In genomic region chr19:38076251-38076650, GRCm38 (mm10) we compare ENCODE assay signal across 12 mouse cellular contexts. TPM values are rescaled to one million over a fixed set of nuclear protein-coding genes. Genes with fewer than 3 reads are reported as not detected.
DNase-seq lines count a peak whose midpoint lies in the region; ATAC-seq and TF ChIP-seq lines count a peak whose summit lies in the region.
"Had no signal": no experiment of that assay in that cellular context is flagged by ENCODE, and none has a peak within 500 bp of the region (broad histone marks: within the 10 kb centered on the region; RNA-seq: fewer than 3 reads in every experiment).

No protein-coding gene starts in this region.

- no peak overlapping the region for H3K4me2 ChIP-seq in heart, postnatal 0 days (ENCODE audit: low read depth, low read length)
- no peak overlapping the region for H3K4me2 ChIP-seq in midbrain, postnatal 0 days (ENCODE audit: low read depth, low read length, poor library complexity, severe bottlenecking)
- H3K4me2 ChIP-seq in midbrain, embryonic 13.5 days (replicated peaks), result no peak overlapping the region
- H3K4me2 ChIP-seq: heart, embryonic 15.5 days; limb, embryonic 12.5 days; neural tube, embryonic 13.5 days had no signal

- H3K4me3 ChIP-seq in heart, postnatal 0 days (ENCODE audit: low read depth, low read length), result no peak overlapping the region
- no peak overlapping the region for H3K4me3 ChIP-seq in midbrain, postnatal 0 days (ENCODE audit: low read depth, low read length)
- H3K4me3 ChIP-seq in midbrain, embryonic 13.5 days (replicated peaks), result no peak overlapping the region
- H3K4me3 ChIP-seq: heart, embryonic 15.5 days; limb, embryonic 12.5 days; neural tube, embryonic 13.5 days had no signal

- no peak for DNase-seq in heart, postnatal 0 days (ENCODE audit: low spot score)
- DNase-seq in heart, adult 8-10 months (ENCODE audit: low spot score), result no peak
- DNase-seq in midbrain, postnatal 0 days (ENCODE audit: low spot score), result peak; percentile 51
- DNase-seq in adrenal gland, postnatal 36 days, result peak; percentile 50 to 56
- no peak for DNase-seq in urinary bladder, postnatal 14 days (ENCODE audit: low spot score)
- no peak for DNase-seq in natural killer cell, adult 2 months (ENCODE audit: low spot score in 2 of 2)

- no peaks in the 10 kb centered on the region for H3K4me1 ChIP-seq in heart, postnatal 0 days (ENCODE audit: control insufficient read depth, insufficient read depth)
- H3K4me1 ChIP-seq in midbrain, postnatal 0 days (ENCODE audit: insufficient read depth, low read length), result no peaks in the 10 kb centered on the region
- no peaks in the 10 kb centered on the region for H3K4me1 ChIP-seq in midbrain, embryonic 13.5 days (replicated peaks)
- H3K4me1 ChIP-seq: heart, embryonic 15.5 days; limb, embryonic 12.5 days; neural tube, embryonic 13.5 days had no signal

- H3K36me3 ChIP-seq in heart, postnatal 0 days (replicated peaks; ENCODE audit: control insufficient read depth, insufficient read depth, low read length), result peaks cover 22% of the 10 kb centered on the region
- H3K36me3 ChIP-seq in midbrain, postnatal 0 days (ENCODE audit: insufficient read depth, low read length), result no peaks in the 10 kb centered on the region
- peaks cover 21% of the 10 kb centered on the region for H3K36me3 ChIP-seq in midbrain, embryonic 13.5 days

- no peak for TF ChIP-seq EP300 in heart, postnatal 0 days (IDR thresholded peaks at IDR 0.05; ENCODE audit: low read depth)

- no peaks in the 10 kb centered on the region for H3K9me3 ChIP-seq in heart, postnatal 0 days (replicated peaks; ENCODE audit: control insufficient read depth, low read length)
- no peaks in the 10 kb centered on the region for H3K9me3 ChIP-seq in midbrain, postnatal 0 days (ENCODE audit: low read length)
- no peaks in the 10 kb centered on the region for H3K9me3 ChIP-seq in midbrain, embryonic 13.5 days
- H3K9me3 ChIP-seq: heart, embryonic 15.5 days; limb, embryonic 12.5 days; neural tube, embryonic 13.5 days had no signal

- TF ChIP-seq CTCF in heart, postnatal 0 days (IDR thresholded peaks at IDR 0.05; ENCODE audit: low read depth), result peak; percentile 30
- peak; percentile 58 for TF ChIP-seq CTCF in midbrain, postnatal 0 days (IDR thresholded peaks at IDR 0.05)

- WGBS in heart, postnatal 0 days, result 53% methylated on average over 2 of the region's 2 CpGs
- 79% methylated on average over 2 of the region's 2 CpGs for WGBS in midbrain, postnatal 0 days
- 86% methylated on average over 2 of the region's 2 CpGs for WGBS in midbrain, embryonic 13.5 days

- ATAC-seq in heart, postnatal 0 days (ENCODE audit: insufficient read depth, low read depth), result no peak
- ATAC-seq in midbrain, postnatal 0 days (ENCODE audit: low FRiP score), result no peak
- ATAC-seq in midbrain, embryonic 13.5 days, result no peak

- no peak overlapping the region for H3K9ac ChIP-seq in heart, postnatal 0 days (replicated peaks; ENCODE audit: low read depth, low read length)
- no peak overlapping the region for H3K9ac ChIP-seq in midbrain, postnatal 0 days (replicated peaks; ENCODE audit: low read length, poor library complexity, severe bottlenecking)
- no peak overlapping the region for H3K9ac ChIP-seq in midbrain, embryonic 13.5 days (replicated peaks)
- H3K9ac ChIP-seq: heart, embryonic 15.5 days; limb, embryonic 12.5 days; neural tube, embryonic 13.5 days had no signal

- H3K27ac ChIP-seq in heart, postnatal 0 days (ENCODE audit: low read depth), result no peak overlapping the region
- no peak overlapping the region for H3K27ac ChIP-seq in midbrain, postnatal 0 days (ENCODE audit: low read depth, low read length)
- H3K27ac ChIP-seq in midbrain, embryonic 13.5 days, result no peak overlapping the region
- H3K27ac ChIP-seq: heart, embryonic 15.5 days; limb, embryonic 12.5 days; macrophage; neural tube, embryonic 13.5 days had no signal

- H3K27me3 ChIP-seq in heart, postnatal 0 days (ENCODE audit: control insufficient read depth, insufficient read depth, low read length), result no peaks in the 10 kb centered on the region
- no peaks in the 10 kb centered on the region for H3K27me3 ChIP-seq in midbrain, postnatal 0 days (ENCODE audit: insufficient read depth, low read length)
- no peaks in the 10 kb centered on the region for H3K27me3 ChIP-seq in midbrain, embryonic 13.5 days
- H3K27me3 ChIP-seq: heart, embryonic 15.5 days; limb, embryonic 12.5 days; neural tube, embryonic 13.5 days had no signal

RNA-seq across cellular contexts. Expression of gene Ffar4, which starts 20.6 kb away (rescaled TPM):
- 0.12 TPM in 1 of 2 replicates, not detected in the other for total RNA-seq in heart, postnatal 0 days (2014; rRNA removed; ENCODE audit: low replicate concordance)
- polyA plus RNA-seq in heart, postnatal 0 days (2015; fragmentation: Nextera tagmentation; extraction: Ambion mirVana), result 0.33 TPM in 1 of 2 replicates, not detected in the other
- total RNA-seq in heart, adult 8-10 months (2022), result not detected
- 0.16 TPM in 1 of 2 replicates, not detected in the other for total RNA-seq in midbrain, postnatal 0 days (2014; rRNA removed)
- polyA plus RNA-seq in midbrain, postnatal 0 days (2015; fragmentation: Nextera tagmentation; extraction: Ambion mirVana), result 0.12 and 0.51 TPM in 2 replicates
- not detected in 2 replicates for polyA plus RNA-seq in midbrain, embryonic 13.5 days (2015; fragmentation: Nextera tagmentation; extraction: Ambion mirVana)
- total RNA-seq in adrenal gland, postnatal 36 days (2021), result 10 to 100 TPM in 1 of 2 experiments, 1 to 10 TPM in 1; 2.5 to 10.4 TPM
- polyA plus RNA-seq: macrophage; neural tube, embryonic 13.5 days had no signal

RNA-seq across cellular contexts. Expression of gene Cep55, which starts 21.4 kb away (rescaled TPM):
- total RNA-seq in heart, postnatal 0 days (2014; rRNA removed; ENCODE audit: low replicate concordance), result 19.1 and 21.7 TPM in 2 replicates
- polyA plus RNA-seq in heart, postnatal 0 days (2015; fragmentation: Nextera tagmentation; extraction: Ambion mirVana), result 9.2 and 9.5 TPM in 2 replicates
- under 1 TPM in 3 of 4 experiments, not detected in 1; 0.24 to 0.63 (median 0.25) TPM for total RNA-seq in heart, adult 8-10 months (2022)
- 1.3 and 2.3 TPM in 2 replicates for total RNA-seq in midbrain, postnatal 0 days (2014; rRNA removed)
- 0.88 and 0.90 TPM in 2 replicates for polyA plus RNA-seq in midbrain, postnatal 0 days (2015; fragmentation: Nextera tagmentation; extraction: Ambion mirVana)
- polyA plus RNA-seq in midbrain, embryonic 13.5 days (2015; fragmentation: Nextera tagmentation; extraction: Ambion mirVana), result 15.9 and 16.3 TPM in 2 replicates
- 1 to 10 TPM; 2.2 to 2.5 TPM for total RNA-seq in adrenal gland, postnatal 36 days (2021)

RNA-seq across cellular contexts. Expression of gene Myof, which starts 32.9 kb away (rescaled TPM):
- 9.5 and 13.3 TPM in 2 replicates for total RNA-seq in heart, postnatal 0 days (2014; rRNA removed; ENCODE audit: low replicate concordance)
- 2.8 and 3.0 TPM in 2 replicates for polyA plus RNA-seq in heart, postnatal 0 days (2015; fragmentation: Nextera tagmentation; extraction: Ambion mirVana)
- total RNA-seq in heart, adult 8-10 months (2022), result 1 to 10 TPM; 6.2 to 9.0 (median 7.7) TPM
- 5.4 and 6.5 TPM in 2 replicates for total RNA-seq in midbrain, postnatal 0 days (2014; rRNA removed)
- 1.9 and 2.1 TPM in 2 replicates for polyA plus RNA-seq in midbrain, postnatal 0 days (2015; fragmentation: Nextera tagmentation; extraction: Ambion mirVana)
- 1.3 and 1.6 TPM in 2 replicates for polyA plus RNA-seq in midbrain, embryonic 13.5 days (2015; fragmentation: Nextera tagmentation; extraction: Ambion mirVana)
- total RNA-seq in adrenal gland, postnatal 36 days (2021), result 10 to 100 TPM; 33.4 to 59.2 TPM

RNA-seq across cellular contexts. Expression of gene Rbp4, which starts 48.8 kb away (rescaled TPM):
- 2.1 TPM in 1 of 2 replicates, not detected in the other for total RNA-seq in heart, postnatal 0 days (2014; rRNA removed; ENCODE audit: low replicate concordance)
- polyA plus RNA-seq in heart, postnatal 0 days (2015; fragmentation: Nextera tagmentation; extraction: Ambion mirVana), result 0.87 and 1.5 TPM in 2 replicates
- 1 to 10 TPM; 1.9 to 2.4 (median 2.2) TPM for total RNA-seq in heart, adult 8-10 months (2022)
- 0.47 and 11.1 TPM in 2 replicates for total RNA-seq in midbrain, postnatal 0 days (2014; rRNA removed)
- polyA plus RNA-seq in midbrain, postnatal 0 days (2015; fragmentation: Nextera tagmentation; extraction: Ambion mirVana), result 7.8 and 10.1 TPM in 2 replicates
- polyA plus RNA-seq in midbrain, embryonic 13.5 days (2015; fragmentation: Nextera tagmentation; extraction: Ambion mirVana), result 1.7 and 7.8 TPM in 2 replicates
- total RNA-seq in adrenal gland, postnatal 36 days (2021), result 10 to 100 TPM; 34.5 to 39.5 TPM
- polyA plus RNA-seq: macrophage had no signal

RNA-seq across cellular contexts. Expression of gene Pde6c, which starts 56.3 kb away (rescaled TPM):
- total RNA-seq in heart, postnatal 0 days (2014; rRNA removed; ENCODE audit: low replicate concordance), result not detected in 2 replicates
- not detected in 2 replicates for polyA plus RNA-seq in heart, postnatal 0 days (2015; fragmentation: Nextera tagmentation; extraction: Ambion mirVana)
- not detected for total RNA-seq in heart, adult 8-10 months (2022)
- total RNA-seq in midbrain, postnatal 0 days (2014; rRNA removed), result 0.09 TPM in 1 of 2 replicates, not detected in the other
- polyA plus RNA-seq in midbrain, postnatal 0 days (2015; fragmentation: Nextera tagmentation; extraction: Ambion mirVana), result 0.19 TPM in 1 of 2 replicates, not detected in the other
- 0.13 and 0.24 TPM in 2 replicates for polyA plus RNA-seq in midbrain, embryonic 13.5 days (2015; fragmentation: Nextera tagmentation; extraction: Ambion mirVana)
- not detected for total RNA-seq in adrenal gland, postnatal 36 days (2021)
- polyA plus RNA-seq: heart, embryonic 15.5 days; limb, embryonic 12.5 days; macrophage; neural tube, embryonic 13.5 days; urinary bladder, adult 2 months had no signal

Comparison
In these comparisons a context has a peak if more than half of its experiments do, and no peak if none do; other contexts are left out.
1. DNase-seq: peak in midbrain, postnatal 0 days (single experiment) and adrenal gland, postnatal 36 days (2 of 2); none in heart, postnatal 0 days (single experiment), heart, adult 8-10 months (single experiment), urinary bladder, postnatal 14 days (single experiment) and natural killer cell, adult 2 months (0 of 2).